Mouse (Mus musculus): ENCODE data around the gene Anks1. TPM values are rescaled to one million over a fixed set of nuclear protein-coding genes. Genes with fewer than 3 reads are reported as not detected.

Anks1 gene
- 19.5 and 19.8 TPM in 2 replicates for polyA plus RNA-seq (2014; fragmentation: Nextera tagmentation; extraction: Ambion mirVana)

DNA sequence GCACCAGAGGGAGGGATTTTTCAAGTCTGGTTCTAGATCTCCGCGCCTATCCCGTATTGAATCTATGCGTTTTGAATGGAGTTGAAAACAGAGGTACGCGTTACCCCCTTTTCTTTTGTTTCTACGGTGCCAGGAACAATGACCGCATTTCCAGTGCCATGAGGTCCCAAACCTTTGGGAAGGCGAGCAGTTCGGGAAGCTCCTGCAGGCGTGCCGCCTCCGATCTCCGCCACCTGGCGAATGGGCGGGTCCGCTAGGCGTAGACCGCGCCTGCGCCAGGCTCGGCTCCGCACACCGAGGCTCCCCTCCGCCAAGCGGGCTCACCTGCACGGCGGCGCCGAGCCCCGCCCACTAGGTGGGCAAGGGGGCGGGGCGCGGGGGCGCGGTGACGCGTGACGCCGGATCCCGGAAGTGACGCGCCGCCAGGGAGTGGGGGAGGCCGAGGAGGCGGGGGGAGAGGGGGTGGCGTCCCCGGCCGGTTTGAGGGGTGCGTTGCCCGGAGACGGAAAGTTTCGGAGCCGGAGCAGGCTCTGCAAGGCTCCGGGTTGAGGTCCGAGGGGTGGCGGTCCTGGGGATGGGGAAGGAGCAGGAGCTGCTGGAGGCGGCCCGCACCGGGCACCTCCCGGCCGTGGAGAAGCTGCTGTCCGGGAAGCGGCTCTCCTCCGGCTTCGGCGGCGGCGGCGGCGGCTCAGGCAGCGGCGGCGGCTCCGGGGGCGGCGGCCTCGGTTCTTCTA lies at the start of gene Anks1:
Anks1 (plus strand) TSS at position 419 of the 734 bp plus-strand sequence.
- peaks cover 8% of the 10 kb centered on the region; the same call in 1 of the 2 replicates for H3K36me3 ChIP-seq (ENCODE audit: control insufficient read depth, insufficient read depth, low read length)
- no peaks in the 10 kb centered on the region for H3K9me3 ChIP-seq (ENCODE audit: control insufficient read depth, low read depth, low read length)
- H3K4me1 ChIP-seq (ENCODE audit: control insufficient read depth, insufficient read depth, low read length): peaks cover 22% of the 10 kb centered on the region
- H3K27ac ChIP-seq (ENCODE audit: low read length): peak within 1 kb of the TSS; percentile 77
- H3K4me2 ChIP-seq (replicated peaks; ENCODE audit: low read depth, low read length): peak within 1 kb of the TSS; percentile 89
- H3K9ac ChIP-seq (replicated peaks; ENCODE audit: low read depth, low read length): peak within 1 kb of the TSS; percentile 71
- ATAC-seq (ENCODE audit: insufficient number of reproducible peaks, insufficient read depth, low FRiP score, low read depth): peak; percentile 91
- no peaks in the 10 kb centered on the region for H3K27me3 ChIP-seq (ENCODE audit: control insufficient read depth, insufficient read depth, low read length)
- H3K4me3 ChIP-seq (ENCODE audit: low read depth, low read length): peak within 1 kb of the TSS; percentile 69
- under 1% methylated on average over 75 of the region's 78 CpGs for WGBS

DNA sequence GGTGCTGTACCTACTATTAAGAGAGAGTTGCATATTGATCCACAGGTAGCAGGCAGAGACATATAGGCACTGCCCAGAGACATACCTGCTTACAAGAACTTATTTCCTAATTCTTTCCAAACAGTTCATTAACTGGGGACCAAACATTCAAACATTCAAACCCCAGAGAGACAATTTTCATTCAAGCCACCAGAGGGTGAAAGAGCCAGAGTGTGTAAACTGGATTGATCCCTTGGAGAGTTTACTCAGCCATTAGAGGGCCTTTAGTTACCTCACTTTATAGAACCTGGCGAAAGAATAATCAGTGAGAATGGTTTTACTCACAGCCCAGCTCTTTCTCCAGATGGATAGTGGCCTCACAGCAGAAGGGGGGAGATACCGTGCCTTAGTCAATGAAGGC lies 43.6 kb upstream of the Anks1 start:
- no peak overlapping the region for H3K27ac ChIP-seq (ENCODE audit: low read length)
- no peaks in the 10 kb centered on the region for H3K27me3 ChIP-seq (ENCODE audit: control insufficient read depth, insufficient read depth, low read length)
- H3K36me3 ChIP-seq (ENCODE audit: control insufficient read depth, insufficient read depth, low read length): no peaks in the 10 kb centered on the region; the same call in 1 of the 2 replicates
- H3K4me1 ChIP-seq (ENCODE audit: control insufficient read depth, insufficient read depth, low read length): peaks cover 3% of the 10 kb centered on the region; the same call in 1 of the 2 replicates
- 67% methylated on average over 2 of the region's 2 CpGs for WGBS
- H3K9ac ChIP-seq (replicated peaks; ENCODE audit: low read depth, low read length): no peak overlapping the region
- H3K4me2 ChIP-seq (replicated peaks; ENCODE audit: low read depth, low read length): no peak overlapping the region
- ATAC-seq (ENCODE audit: insufficient number of reproducible peaks, insufficient read depth, low FRiP score, low read depth): no peak
- no peak overlapping the region for H3K4me3 ChIP-seq (ENCODE audit: low read depth, low read length)
- H3K9me3 ChIP-seq (ENCODE audit: control insufficient read depth, low read depth, low read length): 0 out of 2 replicates have a peak, but pooled peaks cover 3% of the 10 kb centered on the region

- no peak for ATAC-seq (ENCODE audit: insufficient number of reproducible peaks, insufficient read depth, low FRiP score, low read depth)
Observed at GRCm38 (mm10) chr17:27866737-27867136, 42.4 kb upstream of the Anks1 start.

DNA sequence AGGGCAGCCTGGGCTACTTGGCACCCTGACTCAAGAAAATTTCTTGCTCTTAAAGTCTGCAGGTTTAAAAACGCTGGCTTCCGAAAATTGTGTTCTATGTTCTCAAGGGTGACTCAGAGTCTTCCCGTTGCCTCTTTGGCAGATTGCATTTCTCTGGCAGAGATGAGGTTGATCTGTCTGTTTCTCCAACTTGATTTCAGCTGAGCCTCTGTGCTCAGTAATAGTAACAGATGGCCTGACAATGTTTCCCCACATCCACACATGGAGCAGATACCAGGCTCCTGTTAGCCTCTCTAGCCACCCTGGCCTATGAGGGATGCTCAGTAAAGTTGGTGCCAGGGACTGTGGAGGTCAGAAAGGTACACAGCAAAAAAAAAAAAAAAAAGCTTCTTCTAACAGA lies 37.3 kb upstream of the Anks1 start:
- H3K27me3 ChIP-seq (ENCODE audit: control insufficient read depth, insufficient read depth, low read length): no peaks in the 10 kb centered on the region
- ATAC-seq (ENCODE audit: insufficient number of reproducible peaks, insufficient read depth, low FRiP score, low read depth): no peak
- no peak overlapping the region for H3K4me3 ChIP-seq (ENCODE audit: low read depth, low read length)
- no peak overlapping the region for H3K27ac ChIP-seq (ENCODE audit: low read length)
- 0 out of 2 replicates have a peak, but pooled peaks cover 3% of the 10 kb centered on the region for H3K9me3 ChIP-seq (ENCODE audit: control insufficient read depth, low read depth, low read length)
- H3K9ac ChIP-seq (replicated peaks; ENCODE audit: low read depth, low read length): no peak overlapping the region
- H3K4me1 ChIP-seq (ENCODE audit: control insufficient read depth, insufficient read depth, low read length): 0 out of 2 replicates have a peak, but pooled peaks cover 3% of the 10 kb centered on the region
- WGBS: 94% methylated on average over 3 of the region's 3 CpGs
- no peak overlapping the region for H3K4me2 ChIP-seq (replicated peaks; ENCODE audit: low read depth, low read length)
- H3K36me3 ChIP-seq (ENCODE audit: control insufficient read depth, insufficient read depth, low read length): no peaks in the 10 kb centered on the region; the same call in 1 of the 2 replicates

More at GRCm38 (mm10) chr17:27866737-27867136, 42.4 kb upstream of the Anks1 start:
- no peaks in the 10 kb centered on the region for H3K27me3 ChIP-seq (ENCODE audit: control insufficient read depth, insufficient read depth, low read length)
- no peak overlapping the region for H3K4me2 ChIP-seq (replicated peaks; ENCODE audit: low read depth, low read length)
- no peak overlapping the region for H3K27ac ChIP-seq (ENCODE audit: low read length)
- 57% methylated on average over 4 of the region's 4 CpGs for WGBS
- peaks cover 3% of the 10 kb centered on the region; the same call in 1 of the 2 replicates for H3K4me1 ChIP-seq (ENCODE audit: control insufficient read depth, insufficient read depth, low read length)
- H3K4me3 ChIP-seq (ENCODE audit: low read depth, low read length): no peak overlapping the region
- no peaks in the 10 kb centered on the region; the same call in 1 of the 2 replicates for H3K36me3 ChIP-seq (ENCODE audit: control insufficient read depth, insufficient read depth, low read length)
- H3K9me3 ChIP-seq (ENCODE audit: control insufficient read depth, low read depth, low read length): 0 out of 2 replicates have a peak, but pooled peaks cover 3% of the 10 kb centered on the region
- no peak overlapping the region for H3K9ac ChIP-seq (replicated peaks; ENCODE audit: low read depth, low read length)

GRCm38 (mm10) chr17:27873583-27873982 lies 35.5 kb upstream of the Anks1 start:
- WGBS: 54% methylated on average over 3 of the region's 3 CpGs
- H3K9me3 ChIP-seq (ENCODE audit: control insufficient read depth, low read depth, low read length): 0 out of 2 replicates have a peak, but pooled peaks cover 3% of the 10 kb centered on the region
- no peak overlapping the region for H3K4me2 ChIP-seq (replicated peaks; ENCODE audit: low read depth, low read length)
- H3K27ac ChIP-seq (ENCODE audit: low read length): no peak overlapping the region
- H3K4me3 ChIP-seq (ENCODE audit: low read depth, low read length): no peak overlapping the region
- peaks cover 4% of the 10 kb centered on the region; the same call in 1 of the 2 replicates for H3K36me3 ChIP-seq (ENCODE audit: control insufficient read depth, insufficient read depth, low read length)
- ATAC-seq (ENCODE audit: insufficient number of reproducible peaks, insufficient read depth, low FRiP score, low read depth): no peak
- no peak overlapping the region for H3K9ac ChIP-seq (replicated peaks; ENCODE audit: low read depth, low read length)
- 0 out of 2 replicates have a peak, but pooled peaks cover 3% of the 10 kb centered on the region for H3K4me1 ChIP-seq (ENCODE audit: control insufficient read depth, insufficient read depth, low read length)
- H3K27me3 ChIP-seq (ENCODE audit: control insufficient read depth, insufficient read depth, low read length): no peaks in the 10 kb centered on the region

GRCm38 (mm10) chr17:27874510-27874909 lies 34.6 kb upstream of the Anks1 start:
- no peak overlapping the region for H3K4me2 ChIP-seq (replicated peaks; ENCODE audit: low read depth, low read length)
- H3K36me3 ChIP-seq (ENCODE audit: control insufficient read depth, insufficient read depth, low read length): peaks cover 10% of the 10 kb centered on the region; the same call in 1 of the 2 replicates
- H3K27ac ChIP-seq (ENCODE audit: low read length): no peak overlapping the region; the same call in 1 of the 2 replicates
- H3K4me3 ChIP-seq (ENCODE audit: low read depth, low read length): no peak overlapping the region
- H3K9me3 ChIP-seq (ENCODE audit: control insufficient read depth, low read depth, low read length): 0 out of 2 replicates have a peak, but pooled peaks cover under 1% of the 10 kb centered on the region
- no peak overlapping the region for H3K9ac ChIP-seq (replicated peaks; ENCODE audit: low read depth, low read length)
- no peaks in the 10 kb centered on the region for H3K27me3 ChIP-seq (ENCODE audit: control insufficient read depth, insufficient read depth, low read length)
- 62% methylated on average over 5 of the region's 5 CpGs for WGBS
- ATAC-seq (ENCODE audit: insufficient number of reproducible peaks, insufficient read depth, low FRiP score, low read depth): no peak
- H3K4me1 ChIP-seq (ENCODE audit: control insufficient read depth, insufficient read depth, low read length): 0 out of 2 replicates have a peak, but pooled peaks cover 3% of the 10 kb centered on the region

DNA sequence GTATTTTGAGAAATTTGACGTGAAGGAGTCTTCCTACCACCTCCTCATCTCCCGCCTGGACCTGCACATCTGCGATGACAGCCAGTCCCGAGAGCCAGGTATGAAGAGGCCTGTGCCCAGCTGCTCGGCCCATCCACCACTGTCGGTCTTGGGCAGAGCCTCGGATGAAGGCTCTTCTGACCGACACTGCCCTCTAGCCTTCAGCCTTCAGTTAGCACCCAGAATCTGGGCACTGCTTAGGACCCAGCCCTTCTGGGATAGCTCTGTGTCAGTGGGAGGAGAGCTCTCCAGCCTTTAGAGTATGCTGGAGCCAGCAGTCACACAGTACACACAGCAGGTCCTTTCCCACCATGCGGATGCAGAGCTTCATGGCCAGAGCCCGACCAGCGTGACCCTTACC lies 27.6 kb upstream of the Anks1 start:
- H3K4me1 ChIP-seq (ENCODE audit: control insufficient read depth, insufficient read depth, low read length): no peaks in the 10 kb centered on the region
- no peak overlapping the region for H3K4me3 ChIP-seq (ENCODE audit: low read depth, low read length)
- H3K27me3 ChIP-seq (ENCODE audit: control insufficient read depth, insufficient read depth, low read length): no peaks in the 10 kb centered on the region
- peaks cover 44% of the 10 kb centered on the region for H3K36me3 ChIP-seq (ENCODE audit: control insufficient read depth, insufficient read depth, low read length)
- no peak overlapping the region for H3K27ac ChIP-seq (ENCODE audit: low read length)
- no peak for ATAC-seq (ENCODE audit: insufficient number of reproducible peaks, insufficient read depth, low FRiP score, low read depth)
- H3K9ac ChIP-seq (replicated peaks; ENCODE audit: low read depth, low read length): no peak overlapping the region
- 62% methylated on average over 11 of the region's 11 CpGs for WGBS
- no peaks in the 10 kb centered on the region for H3K9me3 ChIP-seq (ENCODE audit: control insufficient read depth, low read depth, low read length)
- no peak overlapping the region for H3K4me2 ChIP-seq (replicated peaks; ENCODE audit: low read depth, low read length)

DNA sequence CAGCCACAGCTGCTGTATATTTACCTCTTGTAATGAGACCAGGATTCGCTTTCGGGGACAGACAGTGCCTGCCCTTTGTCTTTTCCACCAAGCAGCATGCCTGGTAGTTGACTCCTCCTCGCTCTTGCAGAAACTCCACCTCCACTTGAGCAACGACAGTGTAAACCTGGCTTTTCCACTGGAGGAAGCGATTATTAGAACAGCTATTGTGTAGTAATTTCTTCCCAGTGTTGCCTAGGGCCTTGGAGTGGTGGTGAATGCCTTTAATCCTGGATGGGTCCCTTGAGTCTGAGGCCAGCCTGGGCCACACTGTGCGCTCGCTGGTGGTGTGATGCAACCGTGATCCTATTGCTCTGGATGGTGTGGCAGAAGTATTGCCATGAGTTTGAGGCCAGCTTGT lies 26.0 kb upstream of the Anks1 start:
- Histone ChIP-seq H3K27ac (ENCODE audit: low read length) (no peak overlapping the region), H3K4me1 (ENCODE audit: control insufficient read depth, insufficient read depth, low read length) (no peaks in the 10 kb centered on the region), H3K9me3 (ENCODE audit: control insufficient read depth, low read depth, low read length) (no peaks in the 10 kb centered on the region), H3K9ac (replicated peaks; ENCODE audit: low read depth, low read length) (no peak overlapping the region), H3K4me3 (ENCODE audit: low read depth, low read length) (no peak overlapping the region), H3K4me2 (replicated peaks; ENCODE audit: low read depth, low read length) (no peak overlapping the region), H3K27me3 (ENCODE audit: control insufficient read depth, insufficient read depth, low read length) (no peaks in the 10 kb centered on the region), H3K36me3 (ENCODE audit: control insufficient read depth, insufficient read depth, low read length) (peaks cover 51% of the 10 kb centered on the region)
- WGBS: 91% methylated on average over 8 of the region's 8 CpGs
- no peak for ATAC-seq (ENCODE audit: insufficient number of reproducible peaks, insufficient read depth, low FRiP score, low read depth)
